Mouse (Mus musculus) neural tube, embryonic 12.5 days (tissue): Measurements from ENCODE around the gene Zfp787. TPM values are rescaled to one million over a fixed set of nuclear protein-coding genes. Genes with fewer than 3 reads are reported as not detected.
"Not testable (repeated sequence)": the region's sequence is repeated elsewhere in the genome, so short reads cannot be mapped to it uniquely, and the experiment has no call there.

Experiments
- ATAC-seq: fragments of 200-750 bp; cut with Nextera tagmentation; 2 replicates; pipeline ENCODE4 v1.8.0; 2017; ENCODE audit warnings: low read depth, mild to moderate bottlenecking, moderate TSS enrichment, moderate library complexity; ENCODE audit not compliant: low FRiP score
- H3K27ac ChIP-seq: fragments of 300-500 bp; sonication (generic); 2 replicates; pipeline ENCODE4 v1.5.1; 2016
- H3K27me3 ChIP-seq: fragments of 300-500 bp; sonication (generic); replicated peaks from 2 replicates; pipeline ENCODE4 v1.6.1; 2016; ENCODE audit warnings: mild to moderate bottlenecking
- H3K36me3 ChIP-seq: fragments of 300-500 bp; sonication (generic); 2 replicates; pipeline ENCODE4 v1.6.1; 2016; ENCODE audit warnings: mild to moderate bottlenecking
- H3K4me1 ChIP-seq: fragments of 300-500 bp; sonication (generic); 2 replicates; pipeline ENCODE4 v1.6.1; 2016
- H3K4me2 ChIP-seq: fragments of 300-500 bp; sonication (generic); replicated peaks from 2 replicates; pipeline ENCODE4 v1.6.1; 2016; ENCODE audit warnings: mild to moderate bottlenecking
- H3K4me3 ChIP-seq: fragments of 300-500 bp; sonication (generic); 2 replicates; pipeline ENCODE4 v1.5.1; 2016
- H3K9ac ChIP-seq: fragments of 300-500 bp; sonication (generic); 2 replicates; pipeline ENCODE4 v1.6.1; 2016; ENCODE audit warnings: mild to moderate bottlenecking
- H3K9me3 ChIP-seq: fragments of 300-500 bp; sonication (generic); 2 replicates; pipeline ENCODE4 v1.6.1; 2016; ENCODE audit warnings: mild to moderate bottlenecking
- WGBS: fragments of 180-500 bp; shearing (Covaris S2); methylation state at CpG from one replicate; pipeline ENCODE4 v1.1.7; 2016; 5-methylcytosine and 5-hydroxymethylcytosine counted together
- polyA plus RNA-seq: library from polyadenylated mRNA; unstranded; fragments of >200 nt; fragmentation: Nextera tagmentation; extraction: Ambion mirVana; gene quantifications from 2 replicates; pipeline ENCODE4 v1.2.1, GENCODE M21; 2016

Gene Zfp787
- polyA plus RNA-seq, 1 experiment from 2014 or later: 37.0 TPM

DNA sequence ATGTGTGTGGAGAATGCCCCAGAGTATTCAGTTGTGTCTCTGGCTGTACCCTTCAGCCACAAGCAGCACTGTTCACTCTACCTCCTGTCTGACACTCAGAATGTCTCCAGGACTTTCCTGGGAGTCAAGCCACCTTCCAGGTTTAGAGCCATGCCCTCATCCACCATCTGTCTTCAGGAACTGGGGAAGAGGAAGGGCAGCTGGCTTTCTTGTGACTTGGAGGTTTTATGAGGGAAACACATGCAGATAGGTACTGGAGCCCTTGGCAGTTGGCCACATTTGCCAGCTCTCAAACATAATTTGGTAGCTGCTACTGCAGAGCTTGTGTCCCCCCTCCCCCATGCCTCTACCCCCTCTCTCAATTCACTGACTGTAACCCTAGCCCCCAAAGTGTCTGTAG lies 23.2 kb upstream of the Zfp787 start:
- Histone ChIP-seq H3K36me3 (peaks cover 23% of the 10 kb centered on the region), H3K9ac (no peak overlapping the region), H3K27me3 (no peaks in the 10 kb centered on the region), H3K4me3 (no peak overlapping the region), H3K27ac (no peak overlapping the region), H3K4me2 (no peak overlapping the region), H3K9me3 (no peaks in the 10 kb centered on the region), H3K4me1 (no peaks in the 10 kb centered on the region)
- ATAC-seq: no peak

DNA sequence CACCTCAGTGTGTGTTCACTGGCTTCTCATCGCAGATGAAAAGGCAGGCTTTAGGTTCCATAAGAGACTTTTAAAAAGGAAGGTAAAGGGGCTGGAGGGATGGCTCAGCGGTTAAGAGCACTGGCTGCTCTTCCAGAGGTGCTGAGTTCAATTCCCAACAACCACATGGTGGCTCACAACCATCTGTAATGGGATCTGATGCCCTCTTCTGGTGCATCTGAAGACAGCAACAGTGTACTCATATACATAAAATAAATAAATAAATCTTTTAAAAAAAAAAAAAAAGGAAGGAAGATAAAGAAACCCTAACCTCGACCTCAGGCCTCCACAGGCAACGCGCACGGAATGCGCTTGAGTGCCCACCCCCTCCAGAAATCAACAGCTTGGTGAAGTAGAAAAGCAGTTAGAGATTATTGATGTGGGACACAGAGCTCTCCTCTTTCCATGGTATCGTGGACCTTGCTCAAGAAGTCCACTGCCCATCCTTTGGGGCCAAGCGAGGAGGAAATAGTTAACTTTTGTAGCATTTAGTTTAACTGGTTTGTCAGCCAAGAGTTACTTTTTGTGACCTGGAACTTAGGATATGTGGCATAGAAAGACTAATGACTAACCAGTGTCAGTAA lies 18.7 kb upstream of the Zfp787 start:
- not testable (repeated sequence) for ATAC-seq, H3K4me3 ChIP-seq, H3K27me3 ChIP-seq, H3K9ac ChIP-seq, H3K4me1 ChIP-seq, H3K27ac ChIP-seq, H3K9me3 ChIP-seq, H3K4me2 ChIP-seq
- H3K36me3 ChIP-seq: peaks cover 11% of the 10 kb centered on the region
- 90% methylated on average over 9 of the region's 9 CpGs for WGBS

DNA sequence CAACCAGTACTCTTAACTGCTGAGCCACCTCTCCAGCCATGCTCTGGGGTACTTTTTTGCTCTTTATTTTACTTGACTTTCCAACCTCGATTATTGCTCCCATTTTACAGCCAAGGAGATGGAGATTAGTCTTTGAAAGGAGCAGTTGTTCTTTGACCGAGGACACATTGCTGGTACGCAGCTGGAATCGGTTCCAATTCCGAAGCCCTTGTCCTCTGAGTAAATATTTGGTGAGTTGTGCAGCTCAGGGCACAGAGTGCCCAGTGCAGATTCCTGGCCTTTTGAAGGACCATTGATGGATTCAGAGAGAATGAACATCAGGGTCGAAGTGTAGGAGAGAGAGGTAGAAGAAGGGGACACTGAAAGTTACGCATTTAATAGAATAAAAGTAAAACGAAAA lies 18.1 kb upstream of the Zfp787 start:
- Histone ChIP-seq H3K9ac (no peak overlapping the region), H3K4me1 (no peaks in the 10 kb centered on the region), H3K27ac (no peak overlapping the region), H3K4me3 (no peak overlapping the region), H3K9me3 (no peaks in the 10 kb centered on the region), H3K27me3 (no peaks in the 10 kb centered on the region), H3K36me3 (peaks cover 11% of the 10 kb centered on the region), H3K4me2 (no peak overlapping the region)
- ATAC-seq: no peak
- 94% methylated on average over 8 of the region's 8 CpGs for WGBS

DNA sequence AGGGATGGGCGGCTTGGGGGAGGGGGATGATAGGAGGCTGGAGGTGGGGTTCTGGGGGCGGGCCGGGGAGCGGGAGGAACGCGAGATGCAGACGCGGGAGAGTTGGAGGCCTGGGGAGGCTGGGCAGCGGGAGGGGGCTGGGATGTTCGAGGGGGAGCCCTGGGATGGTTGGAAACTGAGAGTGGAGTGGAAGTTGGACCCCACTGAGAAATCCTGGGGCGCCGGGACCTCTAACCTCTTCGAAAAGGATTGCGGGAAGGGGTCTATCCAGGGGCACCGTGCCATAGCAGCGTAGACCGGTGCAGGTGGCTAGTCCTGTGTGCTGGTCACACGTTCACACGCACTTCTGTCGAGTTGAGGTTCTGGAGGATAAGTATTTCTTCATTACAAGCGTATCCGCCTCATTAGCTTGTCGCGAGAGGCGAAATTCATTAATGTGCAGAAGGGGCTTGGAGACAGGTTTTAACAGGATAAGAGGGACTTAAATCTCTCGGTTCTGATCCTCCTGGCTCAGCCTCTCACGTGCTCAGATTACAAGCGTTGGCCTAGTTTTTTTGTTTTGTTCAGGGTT lies 17.0 kb upstream of the Zfp787 start:
- Histone ChIP-seq H3K27ac (0 out of 2 replicates have a peak overlapping the region, but pooled peaks have one; percentile 15), H3K27me3 (no peaks in the 10 kb centered on the region), H3K36me3 (peaks cover 7% of the 10 kb centered on the region), H3K4me3 (peak overlapping the region; percentile 65), H3K4me2 (peak overlapping the region; percentile 74), H3K9me3 (no peaks in the 10 kb centered on the region), H3K9ac (peak overlapping the region; percentile 69), H3K4me1 (no peaks in the 10 kb centered on the region)
- under 1% methylated on average over 28 of the region's 28 CpGs for WGBS
- peak; percentile 55 for ATAC-seq

DNA sequence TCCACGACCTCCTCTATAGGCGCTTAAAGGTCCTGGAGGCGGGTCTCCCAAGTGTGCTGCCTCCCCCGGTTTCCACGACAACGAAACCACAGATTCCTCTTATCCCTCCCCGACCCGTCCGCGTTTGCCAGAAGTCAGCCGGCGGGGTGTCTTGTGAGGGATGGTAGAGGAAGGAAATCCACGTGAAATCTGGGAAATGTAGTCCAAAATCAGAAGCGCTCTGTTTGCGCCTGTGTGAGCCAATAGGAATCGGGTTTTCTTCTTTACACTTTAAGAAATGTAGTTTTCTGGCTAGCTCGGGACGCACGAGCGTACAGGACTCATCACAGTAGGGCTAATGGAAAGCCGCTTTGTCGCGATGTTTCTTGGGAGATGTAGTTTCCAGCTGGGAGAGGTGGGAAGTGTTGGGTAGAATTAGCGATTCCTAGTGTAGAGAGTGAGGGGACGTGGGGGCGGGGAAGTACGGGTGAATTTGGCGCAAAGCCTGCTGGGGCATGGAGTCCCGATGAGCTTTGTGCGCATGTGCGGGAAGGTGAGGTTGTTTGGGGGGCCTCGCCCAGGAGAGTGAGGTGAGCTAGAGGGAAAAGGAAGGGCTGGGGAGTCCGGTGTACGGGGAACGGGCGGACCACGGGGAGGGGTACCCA lies 16.3 kb upstream of the Zfp787 start, which contains the start of gene Zfp444:
Gene Zfp444 (plus strand): TSS at position 221 of the 644 bp plus-strand sequence.
- under 1% methylated on average over 37 of the region's 37 CpGs for WGBS
- Histone ChIP-seq H3K4me2 (peak within 1 kb of the TSS; percentile 74), H3K4me1 (no peaks in the 10 kb centered on the region), H3K27me3 (no peaks in the 10 kb centered on the region), H3K9ac (peak within 1 kb of the TSS; percentile 69), H3K4me3 (peak within 1 kb of the TSS; percentile 65), H3K27ac (0 out of 2 replicates have a peak within 1 kb of the TSS, but pooled peaks have one; percentile 38), H3K9me3 (no peaks in the 10 kb centered on the region), H3K36me3 (peaks cover 7% of the 10 kb centered on the region)
- peak; percentile 97 for ATAC-seq

DNA sequence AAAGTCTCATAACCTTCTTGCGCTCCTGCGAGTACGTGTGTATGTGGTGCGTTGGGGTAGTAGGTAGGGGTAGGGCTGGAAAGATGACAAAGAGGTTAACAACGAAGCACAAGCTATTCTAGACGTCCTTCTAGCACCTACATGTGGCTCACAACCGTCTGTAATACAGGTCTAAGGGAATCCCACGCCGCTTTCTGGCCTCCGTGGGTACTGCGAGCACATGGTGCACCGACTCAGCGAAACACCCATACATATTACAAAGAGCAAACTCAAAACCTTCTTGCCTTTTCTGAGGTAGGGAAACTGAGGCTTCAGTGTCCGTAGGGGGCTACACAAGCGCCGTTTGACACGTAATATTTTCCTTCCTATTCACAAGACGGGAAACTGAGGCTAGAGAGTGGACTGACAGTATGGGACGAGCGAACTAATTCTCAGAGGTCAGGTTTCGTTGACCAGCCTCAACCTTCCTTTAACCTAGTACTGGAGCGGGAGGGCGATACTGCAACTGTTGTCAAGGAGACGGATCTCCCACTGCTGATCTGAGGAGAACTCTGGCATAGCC lies 15.7 kb upstream of the Zfp787 start:
- H3K27me3 ChIP-seq: no peaks in the 10 kb centered on the region
- H3K36me3 ChIP-seq: peaks cover 7% of the 10 kb centered on the region
- peak overlapping the region; percentile 74 for H3K4me2 ChIP-seq
- peak; percentile 57 for ATAC-seq
- 0 out of 2 replicates have a peak overlapping the region, but pooled peaks have one; percentile 38 for H3K27ac ChIP-seq
- no peaks in the 10 kb centered on the region for H3K4me1 ChIP-seq
- no peaks in the 10 kb centered on the region for H3K9me3 ChIP-seq
- H3K9ac ChIP-seq: peak overlapping the region; percentile 30
- peak overlapping the region; percentile 65 for H3K4me3 ChIP-seq
- under 1% methylated on average over 24 of the region's 24 CpGs for WGBS

DNA sequence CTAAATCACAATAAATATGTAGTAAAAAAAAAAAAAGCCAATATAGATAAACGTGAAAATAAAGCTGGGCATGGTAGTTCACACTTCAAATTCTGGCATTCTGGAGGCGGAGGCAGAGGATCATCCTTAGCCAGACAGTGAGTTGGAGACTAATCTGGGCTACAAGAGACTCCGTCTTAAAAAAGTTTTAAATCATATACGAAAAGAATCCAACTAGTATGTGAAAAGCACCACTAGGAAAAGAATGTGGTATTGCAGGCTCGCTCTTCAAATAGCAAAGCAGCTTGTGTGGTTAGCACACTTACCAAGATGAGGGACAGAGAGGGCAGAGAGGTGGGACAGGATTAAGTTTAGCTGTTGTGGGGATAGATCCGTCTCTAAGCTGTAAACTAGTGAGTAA lies 15.1 kb upstream of the Zfp787 start:
- Histone ChIP-seq H3K36me3 (peaks cover 7% of the 10 kb centered on the region), H3K9me3 (no peaks in the 10 kb centered on the region), H3K4me3 (peak overlapping the region; percentile 65; the same call in 1 of the 2 replicates), H3K4me2 (peak overlapping the region; percentile 74), H3K27me3 (no peaks in the 10 kb centered on the region), H3K4me1 (no peaks in the 10 kb centered on the region), H3K27ac (0 out of 2 replicates have a peak overlapping the region, but pooled peaks have one; percentile 38), H3K9ac (no peak overlapping the region)
- 54% methylated on average over 6 of the region's 6 CpGs for WGBS
- ATAC-seq: no peak

DNA sequence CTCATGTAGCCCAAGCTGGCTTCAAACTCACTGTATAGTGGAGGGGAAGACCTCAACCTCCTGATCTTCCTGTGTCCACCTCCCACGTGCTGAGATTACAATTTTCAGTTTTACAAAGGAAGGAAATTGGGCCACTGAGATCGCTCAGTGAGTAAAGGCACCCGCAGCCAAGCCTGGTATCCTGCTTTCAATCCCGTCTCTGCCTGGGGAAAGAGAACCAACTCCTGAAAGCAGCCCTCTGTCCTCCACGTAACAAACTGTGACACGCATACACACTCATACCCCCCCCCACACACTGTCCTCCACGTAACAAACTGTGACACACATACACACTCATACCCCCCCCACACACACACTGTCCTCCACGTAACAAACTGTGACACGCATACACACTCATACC lies 14.6 kb upstream of the Zfp787 start:
- H3K9me3 ChIP-seq: no peaks in the 10 kb centered on the region
- H3K4me3 ChIP-seq: no peak overlapping the region
- peaks cover 4% of the 10 kb centered on the region for H3K36me3 ChIP-seq
- no peaks in the 10 kb centered on the region for H3K4me1 ChIP-seq
- H3K4me2 ChIP-seq: no peak overlapping the region
- ATAC-seq: no peak
- WGBS: 87% methylated on average over 9 of the region's 9 CpGs
- H3K27me3 ChIP-seq: no peaks in the 10 kb centered on the region
- no peak overlapping the region for H3K27ac ChIP-seq
- no peak overlapping the region for H3K9ac ChIP-seq

DNA sequence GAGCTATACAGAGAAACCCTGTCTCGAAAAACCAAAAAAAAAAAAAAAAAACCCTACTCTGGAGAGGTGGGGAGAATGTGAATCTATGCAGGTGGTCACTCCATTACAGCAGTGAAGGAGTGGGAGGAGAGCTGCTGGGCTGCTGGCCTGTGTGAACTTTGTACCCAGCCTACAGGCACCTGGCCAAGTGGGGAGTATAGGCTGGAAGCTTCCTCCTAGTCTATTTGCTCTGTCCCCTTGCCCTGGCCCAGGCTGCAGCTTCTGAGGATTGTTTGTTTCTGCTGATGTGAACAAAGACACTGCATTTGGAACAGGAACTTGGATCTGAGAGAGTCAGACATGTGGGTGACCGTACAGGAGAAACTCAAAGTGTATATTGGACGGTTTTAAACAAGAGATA lies 13.6 kb upstream of the Zfp787 start:
- no peak overlapping the region for H3K4me3 ChIP-seq
- no peaks in the 10 kb centered on the region for H3K36me3 ChIP-seq
- WGBS: 83% methylated on average over 3 of the region's 3 CpGs
- no peaks in the 10 kb centered on the region for H3K4me1 ChIP-seq
- H3K9ac ChIP-seq: no peak overlapping the region
- no peaks in the 10 kb centered on the region for H3K27me3 ChIP-seq
- no peak for ATAC-seq
- no peak overlapping the region for H3K4me2 ChIP-seq
- no peak overlapping the region for H3K27ac ChIP-seq
- H3K9me3 ChIP-seq: no peaks in the 10 kb centered on the region

DNA sequence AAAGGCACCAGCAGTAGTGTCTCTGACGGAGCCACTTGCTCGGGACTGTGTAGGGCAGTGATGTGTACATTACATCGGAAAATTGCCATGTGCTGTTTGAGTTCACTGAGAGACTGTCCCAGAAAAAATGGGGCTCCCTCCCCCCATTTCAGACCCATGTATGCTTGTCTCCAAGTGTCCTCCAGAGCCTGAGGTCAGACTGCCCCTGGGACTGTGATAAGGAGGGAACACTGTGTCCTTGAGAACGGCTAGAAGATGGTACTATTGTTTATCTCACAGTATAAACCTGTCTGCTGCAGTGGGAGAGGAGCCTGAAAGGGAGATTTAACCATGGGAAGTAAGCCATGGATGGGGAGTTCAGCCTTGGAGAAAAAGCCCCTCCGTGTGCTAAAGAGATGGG lies 8.9 kb upstream of the Zfp787 start:
- 71% methylated on average over 5 of the region's 5 CpGs for WGBS
- Histone ChIP-seq H3K4me2 (no peak overlapping the region), H3K27me3 (no peaks in the 10 kb centered on the region), H3K4me1 (no peaks in the 10 kb centered on the region), H3K9ac (no peak overlapping the region), H3K9me3 (no peaks in the 10 kb centered on the region), H3K4me3 (no peak overlapping the region), H3K27ac (no peak overlapping the region), H3K36me3 (no peaks in the 10 kb centered on the region)
- no peak for ATAC-seq

DNA sequence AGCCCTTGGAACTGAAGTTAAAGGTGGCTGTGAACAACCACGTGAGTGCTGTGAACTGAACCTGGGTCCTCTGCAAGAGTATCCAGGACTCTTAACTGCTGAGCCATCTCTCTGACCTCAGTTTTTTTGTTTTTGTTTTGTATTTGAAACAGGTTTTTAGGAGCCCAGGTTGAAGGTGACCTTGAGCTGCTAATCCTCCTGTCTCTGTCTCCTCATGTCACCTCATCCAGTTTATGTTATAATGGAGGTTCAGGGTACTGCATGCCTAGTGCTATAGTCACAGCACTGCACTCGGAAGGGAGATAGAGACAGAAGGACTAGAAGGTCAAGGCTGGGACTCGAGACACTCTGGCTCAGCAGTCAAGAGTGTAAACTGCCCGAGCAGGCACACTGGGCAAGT lies 6.4 kb upstream of the Zfp787 start:
- no peak overlapping the region for H3K9ac ChIP-seq
- WGBS: 77% methylated on average over 4 of the region's 4 CpGs
- no peaks in the 10 kb centered on the region for H3K27me3 ChIP-seq
- H3K4me1 ChIP-seq: no peaks in the 10 kb centered on the region
- no peak overlapping the region for H3K27ac ChIP-seq
- ATAC-seq: no peak
- no peak overlapping the region for H3K4me2 ChIP-seq
- H3K36me3 ChIP-seq: no peaks in the 10 kb centered on the region
- H3K4me3 ChIP-seq: no peak overlapping the region
- H3K9me3 ChIP-seq: no peaks in the 10 kb centered on the region

DNA sequence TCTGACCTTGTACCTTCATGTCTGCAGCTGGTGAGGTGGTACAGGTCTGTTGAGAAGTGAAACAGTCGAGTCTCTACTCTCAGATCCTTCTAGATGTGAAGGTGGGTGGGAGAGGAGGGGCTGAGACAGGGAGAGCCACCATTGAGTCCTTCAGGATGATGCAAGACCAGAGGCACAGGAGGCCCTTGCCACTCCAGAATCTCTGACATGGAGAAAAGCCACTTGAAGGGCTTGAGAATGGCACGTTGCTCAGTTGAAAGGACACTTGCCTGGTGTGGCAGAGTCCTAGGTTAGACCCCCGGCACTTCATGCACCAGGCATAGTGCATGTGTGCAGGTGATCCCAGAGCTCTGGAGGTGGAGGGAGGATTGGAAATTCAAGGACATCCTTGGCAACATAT lies 5.7 kb upstream of the Zfp787 start:
- Histone ChIP-seq H3K4me3 (no peak overlapping the region), H3K36me3 (no peaks in the 10 kb centered on the region), H3K27me3 (no peaks in the 10 kb centered on the region), H3K4me2 (no peak overlapping the region), H3K9me3 (no peaks in the 10 kb centered on the region), H3K9ac (no peak overlapping the region), H3K27ac (no peak overlapping the region), H3K4me1 (peaks cover 5% of the 10 kb centered on the region; the same call in 1 of the 2 replicates)
- ATAC-seq: no peak
- WGBS: 54% methylated on average over 3 of the region's 3 CpGs
